Mouse (Mus musculus) gastrocnemius, postnatal 36 days (tissue): ENCODE results near the gene Pdpk1. TPM values are rescaled to one million over a fixed set of nuclear protein-coding genes. Genes with fewer than 3 reads are reported as not detected.

Experiments
- DNase-seq, 2 experiments: peaks; one replicate each; pipeline ENCODE4 v3.0.0; 2022
- intact Hi-C: fragments of 180-260 bp; cut with DNase I; formaldehyde crosslinking; loops from one replicate; pipeline ENCODE4 v1.15.1; 2025
- long read RNA-seq, 2 experiments: library from polyadenylated mRNA; stranded (forward); transcript quantifications; one replicate each; pipeline ENCODE4 v2.0.0; 2021
- total RNA-seq, 2 experiments: library from RNA; stranded (reverse); gene quantifications; 2 replicates each; pipeline ENCODE4 v1.2.3; 2021

Gene Pdpk1
- 10 to 100 TPM; 35.5 to 39.9 TPM for total RNA-seq
- long read RNA-seq, experiment 1, full-length matches to known transcripts = 1 of 21 reads
- long read RNA-seq, experiment 1, partial matches to known transcripts = 0 of 21 reads
- long read RNA-seq, experiment 1, other reads (novel, unspliced or antisense) = 20 of 21 reads
- long read RNA-seq, experiment 2, partial matches to known transcripts = 0 of 25 reads
- long read RNA-seq, experiment 2, other reads (novel, unspliced or antisense) = 25 of 25 reads

GRCm38 (mm10) chr17:24150824-24151223 lies at the start of gene Pdpk1:
Pdpk1 (minus strand) TSS chr17:24150924.
- intact Hi-C loops = loop anchor here (5.0 kb wide), 2 partner anchors 156 to 236 kb away; no protein-coding TSS in a partner anchor
- DNase-seq = no peak

- intact Hi-C loops = no loop called here
- DNase-seq = no peak
These were observed 49.0 kb upstream of the Pdpk1 start for GRCm38 (mm10) chr17:24199741-24200140.

GRCm38 (mm10) chr17:24199252-24199651 lies 48.5 kb upstream of the Pdpk1 start:
- DNase-seq = no peak
- intact Hi-C loops = no loop called here

- no peak for DNase-seq
- intact Hi-C loops = no loop called here
These were observed 46.5 kb upstream of the Pdpk1 start for GRCm38 (mm10) chr17:24197032-24197824.

GRCm38 (mm10) chr17:24195349-24195748 lies 44.6 kb upstream of the Pdpk1 start:
- DNase-seq = no peak
- intact Hi-C loops = no loop called here

GRCm38 (mm10) chr17:24193769-24194168 lies 43.0 kb upstream of the Pdpk1 start:
- intact Hi-C loops = no loop called here

GRCm38 (mm10) chr17:24193268-24193667 lies 42.5 kb upstream of the Pdpk1 start:
- DNase-seq = no peak
- intact Hi-C loops = no loop called here

More at GRCm38 (mm10) chr17:24193769-24194168, 43.0 kb upstream of the Pdpk1 start:
- DNase-seq = no peak

- no peak for DNase-seq
- intact Hi-C loops = no loop called here
These were observed 42.1 kb upstream of the Pdpk1 start for GRCm38 (mm10) chr17:24192848-24193247.

- DNase-seq = no peak
- intact Hi-C loops = no loop called here
These were observed 40.8 kb upstream of the Pdpk1 start for GRCm38 (mm10) chr17:24191481-24191880.

- intact Hi-C loops = no loop called here
- DNase-seq = no peak
These were observed 40.2 kb upstream of the Pdpk1 start for GRCm38 (mm10) chr17:24190934-24191333.

GRCm38 (mm10) chr17:24174259-24174658 lies 23.5 kb upstream of the Pdpk1 start:
- intact Hi-C loops = loop anchor here (5.0 kb wide), 4 partner anchors 68 to 213 kb away; partner anchors contain the start of genes Abca17 and Abca3
- no peak for DNase-seq

GRCm38 (mm10) chr17:24173423-24173822 lies 22.7 kb upstream of the Pdpk1 start:
- intact Hi-C loops = loop anchor here (5.0 kb wide), 4 partner anchors 69 to 214 kb away; partner anchors contain the start of genes Abca17 and Abca3
- DNase-seq = peak in 1 of 2 experiments; percentile 52

- intact Hi-C loops = loop anchor here (5.0 kb wide), 4 partner anchors 71 to 216 kb away; partner anchors contain the start of genes Abca17 and Abca3
- no peak for DNase-seq
These were observed 21.0 kb upstream of the Pdpk1 start for GRCm38 (mm10) chr17:24171738-24172137.

- no peak for DNase-seq
- intact Hi-C loops = loop anchor here (5.0 kb wide), 4 partner anchors 72 to 217 kb away; partner anchors contain the start of genes Abca17 and Abca3
These were observed 20.0 kb upstream of the Pdpk1 start for GRCm38 (mm10) chr17:24170729-24171128.

GRCm38 (mm10) chr17:24170125-24170524 lies 19.4 kb upstream of the Pdpk1 start:
- intact Hi-C loops = loop anchor here (5.0 kb wide), 4 partner anchors 72 to 217 kb away; partner anchors contain the start of genes Abca17 and Abca3
- no peak for DNase-seq

- intact Hi-C loops = loop anchor here (5.0 kb wide), 4 partner anchors 73 to 218 kb away; partner anchors contain the start of genes Abca17 and Abca3
- DNase-seq = peak; percentile 94 to 97
These were observed 18.8 kb upstream of the Pdpk1 start, which contains the start of gene Atp6v0c for GRCm38 (mm10) chr17:24169317-24170065. Atp6v0c (minus strand) TSS chr17:24169702.

- intact Hi-C loops = no loop called here
- peak in 1 of 2 experiments; percentile 35 for DNase-seq
These were observed 18.0 kb upstream of the Pdpk1 start for GRCm38 (mm10) chr17:24168590-24169277.

GRCm38 (mm10) chr17:24167891-24168505 lies 17.3 kb upstream of the Pdpk1 start:
- intact Hi-C loops = no loop called here
- DNase-seq = no peak

- DNase-seq = no peak
These were observed 16.4 kb upstream of the Pdpk1 start for GRCm38 (mm10) chr17:24167120-24167519.

More at GRCm38 (mm10) chr17:24167120-24167519, 16.4 kb upstream of the Pdpk1 start:
- intact Hi-C loops = no loop called here
